Mouse (Mus musculus): ENCODE data around the gene Tomm5.
"Not testable (repeated sequence)": the region's sequence is repeated elsewhere in the genome, so short reads cannot be mapped to it uniquely, and the experiment has no call there.

The Tomm5 gene

DNA sequence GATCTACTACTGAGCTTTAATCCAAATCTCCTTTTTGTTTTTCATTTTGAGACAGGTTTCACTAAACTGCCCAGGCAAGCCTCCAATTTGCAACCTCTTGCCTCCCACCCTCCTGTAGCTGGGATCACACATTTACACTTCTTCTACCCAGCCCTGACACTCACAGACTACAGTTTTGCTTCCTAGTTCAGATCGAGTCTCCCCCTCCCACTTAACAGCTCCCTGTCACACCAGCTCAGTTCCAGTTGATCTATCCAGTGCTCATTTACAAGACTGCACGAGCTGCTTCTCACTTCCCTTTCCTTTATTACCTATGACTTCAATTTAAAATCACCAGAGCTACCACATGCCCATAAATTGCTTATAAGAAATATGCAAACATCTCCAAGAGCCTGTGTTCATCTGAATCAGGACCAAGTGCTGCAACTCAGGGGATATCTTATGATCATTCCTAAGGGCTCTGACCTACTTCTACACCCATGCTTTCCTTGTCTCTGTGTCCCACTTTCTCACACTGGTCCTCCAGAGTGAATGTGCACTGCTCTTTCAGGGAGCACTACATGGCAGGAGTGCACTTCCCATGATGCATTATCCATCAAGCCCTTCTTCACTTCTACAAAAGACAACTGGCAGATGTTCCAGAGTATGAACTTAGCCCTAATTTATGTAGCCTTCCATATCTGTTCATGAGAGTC lies 41.7 kb downstream of the Tomm5 start:
- DNase-seq (ENCODE audit: low read depth, low spot score): no peak

DNA sequence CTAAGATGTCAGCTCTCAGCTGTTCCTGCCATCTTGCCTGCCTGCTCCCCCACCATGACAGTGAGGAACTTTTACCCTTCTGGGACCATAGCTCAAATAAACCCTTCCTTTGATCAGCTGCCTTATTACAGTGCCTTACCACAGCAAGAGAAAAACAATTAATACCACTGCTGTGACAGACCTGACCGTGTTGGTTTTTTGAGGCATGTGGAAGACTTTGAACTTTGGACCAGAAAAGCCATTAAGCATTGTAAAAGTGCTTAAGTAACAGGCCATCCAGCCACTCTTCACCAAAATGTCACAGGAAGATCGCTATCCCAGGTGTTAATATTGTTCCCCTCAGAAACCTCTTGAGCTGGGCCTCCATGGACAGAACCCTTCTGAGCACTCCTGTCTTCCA lies 43.3 kb downstream of the Tomm5 start:
- DNase-seq (ENCODE audit: low read depth, low spot score): no peak

DNA sequence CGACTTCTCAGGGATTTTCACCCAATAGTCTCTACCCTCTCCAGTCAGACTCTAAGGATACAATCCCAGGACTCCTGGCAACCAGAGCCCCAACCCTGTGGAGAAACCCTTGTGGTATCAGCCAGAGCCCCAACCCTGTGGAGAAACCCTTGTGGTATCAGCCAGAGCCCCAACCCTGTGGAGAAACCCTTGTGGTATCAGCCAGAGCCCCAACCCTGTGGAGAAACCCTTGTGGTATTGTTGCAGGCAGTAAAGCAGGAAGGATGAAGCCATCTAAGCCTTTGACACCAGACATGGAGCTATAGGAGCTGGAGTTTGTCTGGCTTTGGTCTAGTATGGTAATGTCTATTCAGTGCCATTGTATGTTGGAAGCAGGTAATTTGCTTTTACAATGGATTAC lies 44.1 kb downstream of the Tomm5 start:
- DNase-seq (ENCODE audit: low read depth, low spot score): not testable (repeated sequence)

DNA sequence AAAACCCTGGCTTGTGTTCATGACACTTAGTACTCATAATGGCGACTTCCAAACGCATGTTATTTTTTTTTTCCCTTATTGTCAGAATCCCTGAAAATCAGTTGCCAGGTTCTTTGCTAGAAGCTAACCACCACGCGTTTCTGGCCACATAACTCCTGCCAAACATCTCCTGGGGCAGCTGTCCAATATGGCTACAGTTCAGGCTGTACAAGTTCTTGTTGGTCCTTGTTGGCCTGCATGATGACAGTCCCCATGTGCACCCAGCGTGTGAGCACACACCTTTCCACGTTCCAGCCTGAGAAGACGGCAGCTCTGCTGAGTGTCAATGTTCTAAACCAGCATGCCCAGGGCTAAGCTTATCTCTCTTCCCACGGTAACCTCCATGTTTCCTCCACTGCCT lies 52.5 kb downstream of the Tomm5 start:
- no peak for DNase-seq (ENCODE audit: low read depth, low spot score)

Data from c-Kit-negative CD71-positive TER-119-positive erythroid progenitor cells, embryonic 14.5 days (primary cell).